Mouse (Mus musculus) heart, embryonic 14.5 days (tissue): ENCODE results near the gene Il10rb. TPM values are rescaled to one million over a fixed set of nuclear protein-coding genes. Genes with fewer than 3 reads are reported as not detected.

Source experiments
- ATAC-seq: fragments of 200-750 bp; cut with Nextera tagmentation; 2 replicates; pipeline ENCODE4 v1.8.0; 2017; ENCODE audit warnings: low read depth, moderate TSS enrichment; ENCODE audit not compliant: insufficient number of reproducible peaks, insufficient read depth, low FRiP score
- H3K27ac ChIP-seq, 2 experiments: fragments of 200-500 bp in 1 of 2; fragments of 300-500 bp in 1 of 2; sonication (generic) in 1 of 2; replicated peaks in 1 of 2; 2 replicates each; pipeline ENCODE4 v1.5.1; 2012 to 2014; ENCODE audit warnings: low read depth in 2 of 2, low read length in 2 of 2, control low read depth in 1 of 2, mild to moderate bottlenecking in 1 of 2, mixed read lengths in 1 of 2; ENCODE audit not compliant: control insufficient read depth in 1 of 2, insufficient read depth in 1 of 2
- H3K27me3 ChIP-seq: fragments of 300-500 bp; sonication (generic); 2 replicates; pipeline ENCODE4 v1.6.1; 2014; ENCODE audit warnings: mild to moderate bottlenecking, low read length, control low read depth; ENCODE audit not compliant: control insufficient read depth, insufficient read depth
- H3K36me3 ChIP-seq: fragments of 300-500 bp; sonication (generic); 2 replicates; pipeline ENCODE4 v1.6.1; 2014; ENCODE audit warnings: mild to moderate bottlenecking, control low read depth, low read length, mixed read lengths; ENCODE audit not compliant: control insufficient read depth, insufficient read depth
- H3K4me1 ChIP-seq, 2 experiments: fragments of 200-500 bp in 1 of 2; fragments of 300-500 bp in 1 of 2; sonication (generic) in 1 of 2; 2 replicates each; pipeline ENCODE4 v1.6.1; 2012 to 2014; ENCODE audit warnings: low read length in 2 of 2, control low read depth in 1 of 2, mixed read lengths in 1 of 2; ENCODE audit not compliant: control insufficient read depth in 2 of 2, insufficient read depth in 2 of 2
- H3K4me2 ChIP-seq: fragments of 300-500 bp; sonication (generic); 2 replicates; pipeline ENCODE4 v1.6.1; 2014; ENCODE audit warnings: mild to moderate bottlenecking, low read length
- H3K4me3 ChIP-seq, 2 experiments: fragments of 200-500 bp in 1 of 2; fragments of 300-500 bp in 1 of 2; sonication (generic) in 1 of 2; 2 replicates each; pipeline ENCODE4 v1.5.1; 2012 to 2014; ENCODE audit warnings: low read length in 2 of 2, mild to moderate bottlenecking in 2 of 2, control low read depth in 1 of 2, low read depth in 1 of 2, moderate library complexity in 1 of 2; ENCODE audit not compliant: control insufficient read depth in 1 of 2, insufficient read depth in 1 of 2
- H3K9ac ChIP-seq: fragments of 300-500 bp; sonication (generic); 2 replicates; pipeline ENCODE4 v1.6.1; 2014; ENCODE audit warnings: mild to moderate bottlenecking, low read length
- H3K9me3 ChIP-seq: fragments of 300-500 bp; sonication (generic); 2 replicates; pipeline ENCODE4 v1.6.1; 2016; ENCODE audit warnings: low read length, control low read depth; ENCODE audit not compliant: control insufficient read depth
- WGBS: fragments of 180-500 bp; shearing (Covaris S2); extraction: QIAGEN DNeasy Blood & Tissue Kit; methylation state at CpG from one replicate; pipeline ENCODE4 v1.1.7; 2014; 5-methylcytosine and 5-hydroxymethylcytosine counted together
- polyA plus RNA-seq: library from polyadenylated mRNA; unstranded; fragments of >200 nt; fragmentation: Nextera tagmentation; extraction: Ambion mirVana; gene quantifications from 2 replicates; pipeline ENCODE4 v1.2.1, GENCODE M21; 2014

The Il10rb gene
- 58.5 and 59.2 TPM in 2 replicates for polyA plus RNA-seq

GRCm38 (mm10) chr16:91405640-91406584 is at the start of gene Il10rb:
TSS of gene Il10rb (plus strand) at chr16:91406164.
- H3K9ac ChIP-seq, result peak within 1 kb of the TSS; percentile 95
- H3K27me3 ChIP-seq, result no peaks in the 10 kb centered on the region
- H3K4me2 ChIP-seq, result peak within 1 kb of the TSS; percentile 70
- 4% methylated on average over 48 of the region's 51 CpGs for WGBS
- H3K4me3 ChIP-seq, result peak within 1 kb of the TSS; percentile 92 to 94
- peak; percentile 86 for ATAC-seq
- no peaks in the 10 kb centered on the region for H3K9me3 ChIP-seq
- H3K36me3 ChIP-seq, result peaks cover 53% of the 10 kb centered on the region
- H3K27ac ChIP-seq, result peak within 1 kb of the TSS; percentile 80 to 92
- H3K4me1 ChIP-seq, result peaks cover 13 to 27% of the 10 kb centered on the region in 2 experiments; a peak in 3 of 4 replicates

DNA sequence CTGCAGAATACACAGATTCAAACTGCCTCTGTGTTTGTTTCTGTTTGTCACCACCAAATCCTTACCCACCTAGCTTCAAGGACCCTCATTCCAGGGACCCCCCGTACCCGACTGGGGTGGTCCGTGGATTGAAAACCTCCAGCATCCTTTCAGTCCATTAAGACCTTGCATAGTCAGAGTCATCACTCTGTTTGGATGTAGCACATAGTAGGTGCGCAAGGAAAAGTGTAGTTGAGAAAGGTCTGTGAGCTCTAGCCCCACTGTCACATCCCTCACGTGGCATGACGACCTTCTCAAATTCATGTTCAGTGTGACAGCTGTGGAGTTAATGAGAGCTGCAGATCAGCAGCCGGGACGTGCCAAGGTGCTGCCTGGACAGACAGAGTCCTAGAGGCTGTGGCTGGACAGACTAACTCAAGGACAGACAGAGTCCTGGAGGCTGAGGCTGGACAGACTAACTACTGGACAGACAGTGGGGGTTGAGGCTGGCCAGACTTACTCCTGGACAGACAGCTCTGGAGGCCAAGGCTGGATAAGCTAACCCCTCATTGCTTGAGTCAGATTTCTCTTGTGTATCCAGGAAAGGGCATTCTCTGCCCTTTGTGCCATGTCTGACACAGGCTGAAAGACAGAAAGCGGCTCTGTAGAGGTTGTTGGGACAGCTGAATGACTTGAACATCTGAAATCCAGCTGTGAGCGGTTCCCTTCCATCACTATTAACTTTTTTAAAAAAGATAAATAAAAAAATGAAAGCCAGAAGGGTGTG is 49.0 kb upstream of the Il10rb start:
- ATAC-seq, result no peak
- no peak overlapping the region for H3K27ac ChIP-seq
- H3K4me2 ChIP-seq, result no peak overlapping the region
- H3K4me3 ChIP-seq, result no peak overlapping the region
- H3K36me3 ChIP-seq, result no peaks in the 10 kb centered on the region
- peaks cover 0 to 13% of the 10 kb centered on the region in 2 experiments; a peak in 2 of 4 replicates for H3K4me1 ChIP-seq
- H3K9ac ChIP-seq, result no peak overlapping the region
- peaks cover 5% of the 10 kb centered on the region for H3K27me3 ChIP-seq
- WGBS, result 76% methylated on average over 10 of the region's 10 CpGs
- H3K9me3 ChIP-seq, result no peaks in the 10 kb centered on the region

- no peak for ATAC-seq
- no peak overlapping the region for H3K9ac ChIP-seq
- H3K9me3 ChIP-seq, result no peaks in the 10 kb centered on the region
- H3K4me1 ChIP-seq, result peaks cover under 1 to 19% of the 10 kb centered on the region in 2 experiments; a peak in 3 of 4 replicates
- H3K4me3 ChIP-seq, result no peak overlapping the region
- H3K27ac ChIP-seq, result no peak overlapping the region
- no peak overlapping the region for H3K4me2 ChIP-seq
- WGBS, result 36% methylated on average over 10 of the region's 10 CpGs
- no peaks in the 10 kb centered on the region for H3K36me3 ChIP-seq
- H3K27me3 ChIP-seq, result peaks cover 5% of the 10 kb centered on the region; the same call in 1 of the 2 replicates
These were observed 48.5 kb upstream of the Il10rb start for GRCm38 (mm10) chr16:91357526-91357900.

- H3K4me2 ChIP-seq, result no peak overlapping the region
- H3K4me3 ChIP-seq, result no peak overlapping the region
- H3K27me3 ChIP-seq, result no peaks in the 10 kb centered on the region
- H3K27ac ChIP-seq, result no peak overlapping the region
- H3K9me3 ChIP-seq, result no peaks in the 10 kb centered on the region
- peaks cover 4 to 25% of the 10 kb centered on the region in 2 experiments for H3K4me1 ChIP-seq
- WGBS, result 40% methylated on average over 8 of the region's 8 CpGs
- no peak overlapping the region; the same call in 1 of the 2 replicates for H3K9ac ChIP-seq
- no peak for ATAC-seq
- no peaks in the 10 kb centered on the region for H3K36me3 ChIP-seq
These were observed 47.4 kb upstream of the Il10rb start for GRCm38 (mm10) chr16:91358555-91358954.

- H3K27me3 ChIP-seq, result no peaks in the 10 kb centered on the region
- 93% methylated on average over 13 of the region's 13 CpGs for WGBS
These were observed 46.4 kb upstream of the Il10rb start for GRCm38 (mm10) chr16:91359531-91359930.

DNA sequence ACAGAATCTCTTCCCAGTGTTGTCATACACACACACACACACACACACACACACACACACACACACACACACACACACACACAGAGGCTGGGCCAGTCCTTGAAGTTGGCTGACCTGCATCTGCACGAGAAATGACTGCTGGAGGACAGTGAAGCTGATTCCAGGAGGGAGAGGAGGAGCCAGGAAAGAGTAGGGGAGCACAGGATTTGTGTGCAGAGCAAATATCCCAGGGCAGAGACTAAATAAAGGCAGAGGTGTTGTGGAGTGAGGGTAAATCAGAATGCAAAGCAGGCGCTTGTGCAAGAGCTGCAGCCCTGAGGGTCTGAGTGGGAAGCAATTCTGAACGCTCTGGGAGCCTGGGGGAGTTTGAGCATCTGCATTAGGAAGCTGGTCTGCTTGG is 45.8 kb upstream of the Il10rb start:
- Histone ChIP-seq H3K4me1 (peaks cover 7 to 33% of the 10 kb centered on the region in 2 experiments), H3K27ac (no peak overlapping the region), H3K9me3 (no peaks in the 10 kb centered on the region), H3K36me3 (no peaks in the 10 kb centered on the region), H3K4me3 (no peak overlapping the region), H3K27me3 (no peaks in the 10 kb centered on the region), H3K9ac (no peak overlapping the region), H3K4me2 (no peak overlapping the region)
- ATAC-seq, result no peak
- WGBS, result 44% methylated on average over 3 of the region's 3 CpGs

More at GRCm38 (mm10) chr16:91359531-91359930, 46.4 kb upstream of the Il10rb start:
- H3K4me3 ChIP-seq, result no peak overlapping the region
- no peaks in the 10 kb centered on the region for H3K36me3 ChIP-seq
- ATAC-seq, result no peak
- H3K4me2 ChIP-seq, result no peak overlapping the region
- H3K4me1 ChIP-seq, result peaks cover 7 to 33% of the 10 kb centered on the region in 2 experiments
- H3K9ac ChIP-seq, result no peak overlapping the region
- no peak overlapping the region for H3K27ac ChIP-seq
- no peaks in the 10 kb centered on the region for H3K9me3 ChIP-seq

GRCm38 (mm10) chr16:91362006-91362405 is 44.0 kb upstream of the Il10rb start:
- H3K4me2 ChIP-seq, result no peak overlapping the region
- H3K27me3 ChIP-seq, result no peaks in the 10 kb centered on the region
- H3K4me3 ChIP-seq, result no peak overlapping the region
- peaks cover 7 to 32% of the 10 kb centered on the region in 2 experiments for H3K4me1 ChIP-seq
- H3K9ac ChIP-seq, result no peak overlapping the region
- 54% methylated on average over 2 of the region's 2 CpGs for WGBS
- no peaks in the 10 kb centered on the region for H3K9me3 ChIP-seq
- peak overlapping the region in 1 of 2 experiments; percentile 83; a peak in 2 of 4 replicates for H3K27ac ChIP-seq
- ATAC-seq, result no peak
- H3K36me3 ChIP-seq, result no peaks in the 10 kb centered on the region
